Mouse (Mus musculus) 3134 (cell line): Measurements from ENCODE around the gene Slc10a7.
"Not testable (repeated sequence)": the region's sequence is repeated elsewhere in the genome, so short reads cannot be mapped to it uniquely, and the experiment has no call there.

Experiments used
- DNase-seq: peaks from one replicate; pipeline ENCODE4 v3.0.0-alpha.2; 2011; ENCODE audit warnings: low spot score; ENCODE audit not compliant: insufficient read length; ENCODE audit errors: extremely low read depth

The Slc10a7 gene

DNA sequence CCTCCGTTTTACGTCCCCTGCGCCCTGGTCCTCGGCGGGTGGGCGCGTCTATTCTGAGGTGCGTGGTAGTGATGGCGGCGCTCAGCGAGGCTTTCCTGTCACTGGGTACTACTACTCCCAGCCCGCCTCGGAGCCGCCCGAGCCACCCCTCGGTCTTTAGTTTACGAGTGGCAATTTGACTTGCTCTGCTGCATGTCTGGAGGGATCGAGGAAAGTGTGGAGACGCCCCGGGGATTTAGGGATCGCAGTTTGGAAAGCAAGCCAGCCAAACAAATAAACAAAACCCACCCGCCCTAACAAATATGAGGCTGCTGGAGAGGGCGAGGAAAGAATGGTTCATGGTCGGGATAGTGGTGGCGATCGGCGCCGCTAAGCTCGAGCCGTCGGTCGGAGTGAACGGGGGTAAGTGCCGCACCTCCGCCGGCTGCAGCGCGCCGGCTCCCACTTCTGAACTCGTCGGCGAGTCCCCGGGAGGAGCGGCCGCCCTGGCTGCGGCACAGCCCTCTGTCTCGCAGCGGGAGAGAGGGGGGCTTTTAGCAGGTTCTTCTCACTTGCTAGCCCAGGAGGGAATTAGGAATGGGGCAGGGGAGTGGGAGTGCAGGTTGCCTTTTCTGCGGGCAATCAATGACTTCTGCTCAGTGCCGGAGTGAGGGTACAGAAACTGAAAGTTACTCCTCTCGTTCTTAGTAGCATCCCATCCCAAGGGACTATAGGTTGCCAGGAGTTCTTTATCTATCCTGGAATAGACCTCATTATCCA is at the start of gene Slc10a7:
TSS of gene Slc10a7 (plus strand) at position 74 of the 759 bp plus-strand sequence.
- peak; percentile 85 for DNase-seq

DNA sequence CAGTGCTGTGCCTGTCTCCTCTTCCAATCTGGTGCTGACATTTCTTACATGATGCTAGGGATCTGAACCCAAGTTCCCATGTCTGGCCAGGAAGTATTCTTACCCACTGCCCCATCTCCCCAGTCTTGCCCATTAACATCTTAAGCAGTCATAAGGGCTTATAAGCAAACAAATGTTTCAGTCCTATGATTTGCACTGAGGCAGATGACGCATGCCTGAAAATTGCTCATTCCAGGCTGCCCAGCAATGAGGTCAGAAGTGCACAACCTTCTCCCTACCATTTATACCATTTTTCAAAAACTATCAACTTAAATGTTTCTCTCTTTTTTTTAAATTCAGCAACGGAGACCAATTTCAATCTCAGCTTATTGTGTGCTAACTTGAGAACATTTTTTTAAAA is 45.2 kb upstream of the Slc10a7 start:
- DNase-seq = peak; percentile 39

DNA sequence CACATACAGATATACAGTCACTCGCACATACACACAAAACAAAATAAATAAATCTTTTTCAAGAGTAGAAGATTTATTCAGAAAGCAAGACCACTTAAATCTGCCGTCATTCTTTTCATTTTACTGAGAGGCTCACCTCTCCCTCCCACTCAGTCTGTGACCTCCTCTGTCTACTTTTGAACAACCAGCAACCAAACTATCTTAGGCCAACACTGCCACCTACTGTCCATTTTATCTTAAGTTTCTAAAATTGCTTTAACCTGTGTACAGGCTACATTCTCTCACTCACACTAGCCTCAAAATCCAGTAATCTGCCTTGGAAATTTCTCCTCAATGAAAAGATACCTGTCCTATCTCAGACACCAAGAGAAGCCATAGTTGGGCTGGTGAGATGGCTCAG is 41.3 kb upstream of the Slc10a7 start:
- DNase-seq = no peak

DNA sequence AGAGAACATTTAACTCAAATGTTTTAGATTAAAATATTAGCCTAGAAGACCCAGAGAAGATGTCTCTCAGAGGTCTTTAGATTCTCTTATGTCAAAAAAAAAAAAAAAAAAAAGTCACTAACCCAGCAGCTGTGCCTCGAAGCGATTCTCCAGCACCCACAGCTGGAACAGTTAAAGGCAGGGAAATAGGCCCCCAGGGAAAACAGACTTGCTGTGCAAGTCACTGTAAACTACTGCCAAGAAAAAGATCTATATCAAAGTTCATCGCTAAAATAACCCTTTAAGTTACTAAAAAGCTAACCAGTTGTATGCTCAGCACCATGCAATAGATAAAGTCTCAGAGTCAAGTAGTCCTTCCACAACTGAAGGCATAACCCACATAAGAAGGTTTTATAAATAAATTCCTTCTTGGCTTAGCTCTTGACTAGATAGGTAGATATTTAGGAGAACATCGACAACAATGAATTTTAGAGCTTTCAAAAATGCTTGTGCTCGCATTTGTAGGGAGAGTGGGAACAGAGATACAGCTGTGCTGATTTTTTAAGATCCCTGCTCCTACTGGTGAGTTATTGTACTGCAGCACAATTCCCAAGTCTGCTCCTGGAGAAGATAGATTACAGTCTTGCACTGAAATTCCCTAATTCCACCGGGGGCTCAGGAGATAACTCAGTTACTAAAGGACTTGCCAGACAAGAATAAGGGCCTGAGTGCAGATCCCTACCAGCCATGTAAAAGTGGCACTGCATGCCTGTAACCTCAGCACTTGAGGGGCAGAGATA is 31.9 kb upstream of the Slc10a7 start:
- DNase-seq = no peak

DNA sequence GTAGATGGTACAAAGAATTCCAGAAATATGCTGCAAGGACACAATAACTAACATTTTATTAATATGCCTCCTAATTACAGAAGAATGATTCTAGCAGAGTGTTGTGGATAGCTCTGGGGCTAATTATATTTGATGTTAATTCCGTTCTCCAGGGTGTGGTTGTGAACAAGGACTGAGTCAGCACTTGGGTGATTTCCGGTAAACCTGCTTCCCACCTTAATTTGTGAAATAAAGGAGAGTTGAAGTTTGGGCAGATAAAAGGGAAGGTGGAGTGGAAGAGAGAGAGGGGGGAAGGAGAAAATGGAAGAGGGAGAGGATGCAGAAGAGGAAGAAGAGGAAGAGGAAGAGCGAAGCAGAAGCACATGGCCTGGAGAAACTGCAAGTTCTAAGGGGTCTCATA is 19.4 kb upstream of the Slc10a7 start:
- no peak for DNase-seq

DNA sequence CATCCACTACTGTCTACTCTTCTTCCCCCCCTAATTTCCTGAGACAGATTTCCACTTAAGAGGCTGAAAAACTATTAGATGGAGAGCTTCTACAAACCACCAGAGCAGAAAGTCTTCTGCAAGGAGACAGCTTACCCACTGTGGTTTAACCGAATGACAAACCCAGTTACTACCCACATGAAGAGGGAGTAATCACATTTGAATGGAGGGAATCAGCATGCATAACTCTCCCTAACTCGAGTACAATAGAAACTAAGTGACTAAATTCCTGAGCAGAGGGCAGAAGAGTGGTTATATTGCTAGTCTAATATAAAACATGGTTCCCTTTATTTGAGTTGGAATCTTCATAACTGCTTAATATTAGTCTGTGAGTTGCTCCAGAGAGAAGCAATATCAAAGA is 16.1 kb upstream of the Slc10a7 start:
- DNase-seq = no peak

DNA sequence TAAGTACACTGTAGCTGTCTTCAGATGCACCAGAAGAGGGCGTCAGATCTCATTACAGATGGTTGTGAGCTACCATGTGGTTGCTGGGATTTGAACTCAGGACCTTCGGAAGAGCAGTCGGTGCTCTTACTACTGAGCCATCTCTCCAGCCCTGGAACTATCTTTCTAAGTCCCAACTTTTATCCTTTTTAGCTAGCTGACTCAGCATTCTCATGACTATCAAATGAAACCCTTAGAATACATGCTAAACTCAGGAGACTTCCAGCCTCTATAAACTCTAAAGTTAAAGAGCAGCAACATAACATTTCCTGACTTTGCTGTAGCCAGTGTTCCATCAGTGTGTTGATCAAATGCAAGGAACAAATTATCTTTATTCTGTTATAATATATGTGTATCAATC is 12.9 kb upstream of the Slc10a7 start:
- not testable (repeated sequence) for DNase-seq

DNA sequence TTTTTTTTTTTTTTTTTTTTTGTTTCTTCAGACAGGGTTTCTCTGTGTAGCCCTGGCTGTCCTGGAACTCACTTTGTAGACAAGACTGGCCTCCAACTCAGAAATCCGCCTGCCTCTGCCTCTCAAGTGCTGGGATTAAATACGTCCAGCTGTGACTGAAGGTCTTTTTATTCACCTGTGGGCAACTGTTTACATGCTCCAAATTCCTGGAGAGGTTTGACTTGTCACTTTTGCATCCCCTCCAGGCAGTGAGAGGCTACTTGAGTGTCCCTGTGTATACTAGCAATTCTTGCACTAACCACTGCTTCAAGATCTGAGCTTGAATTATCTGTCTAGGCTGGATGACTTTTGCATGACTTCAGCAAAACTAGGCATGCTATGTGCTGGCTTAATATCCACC is 6.4 kb upstream of the Slc10a7 start:
- no peak for DNase-seq

DNA sequence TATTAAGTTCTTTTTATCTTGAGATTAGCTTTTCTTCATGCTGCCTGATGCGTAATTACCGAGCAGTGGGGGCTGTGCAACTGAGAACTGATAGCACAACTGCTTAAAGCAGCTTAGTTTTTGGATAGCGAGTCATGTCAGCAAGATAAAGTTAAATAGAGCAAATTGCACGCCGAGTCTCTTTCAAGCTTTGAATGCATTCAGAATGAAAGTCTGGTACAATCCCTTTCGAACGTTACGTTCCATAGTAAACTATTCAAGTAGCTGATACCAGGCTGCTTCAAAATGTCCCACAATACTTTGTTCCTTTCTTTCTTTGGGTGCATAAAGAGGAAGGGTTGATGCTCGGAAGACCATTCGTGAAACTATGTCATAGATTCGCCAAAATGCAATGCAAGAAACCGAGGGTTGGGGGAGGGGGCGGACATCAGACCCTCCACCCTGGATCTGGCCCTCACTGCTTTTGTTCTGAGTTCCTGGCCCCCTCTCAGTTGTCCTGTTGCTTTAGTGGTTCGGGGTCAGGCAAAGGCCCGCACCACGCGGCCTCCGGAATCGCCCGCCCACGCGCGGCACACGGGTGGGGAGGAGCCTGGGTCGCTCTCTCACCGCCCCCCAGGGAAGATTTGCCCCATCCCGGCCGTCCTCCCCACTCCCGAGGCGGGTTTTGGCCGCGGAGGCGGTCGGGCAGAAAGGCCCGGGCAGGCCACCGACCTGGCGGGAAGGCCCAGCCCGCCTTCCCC is 997 bp upstream of the Slc10a7 start:
- DNase-seq = peak; percentile 80

DNA sequence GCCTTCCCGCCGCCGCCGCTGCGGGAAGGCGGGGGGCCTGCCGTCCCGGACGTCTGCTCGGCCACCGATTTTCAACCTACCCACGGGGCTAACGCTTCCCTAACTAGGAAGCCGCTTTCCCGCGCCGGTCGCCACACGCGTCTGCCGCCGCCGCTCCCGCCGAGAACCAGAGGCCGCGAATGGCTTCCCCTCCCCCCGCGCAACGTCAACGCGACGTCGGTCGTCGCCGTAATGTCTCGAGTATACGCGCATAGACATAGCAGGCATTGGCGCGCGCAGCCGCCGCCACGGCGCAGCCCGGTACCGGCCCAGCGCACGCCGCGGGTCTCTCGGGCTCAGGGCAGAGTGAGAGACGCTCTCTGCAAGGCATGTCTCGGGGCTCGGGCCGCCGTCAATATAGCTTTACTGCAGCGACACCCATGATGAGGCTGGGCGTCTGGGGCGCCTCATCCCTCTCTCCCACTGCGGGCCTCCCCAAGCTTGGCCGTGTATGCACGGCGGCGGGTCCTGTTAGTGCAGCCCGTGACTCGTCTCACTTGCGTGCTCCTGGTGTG is 350 bp upstream of the Slc10a7 start, which contains the start of gene Rbmxl1:
TSS of gene Rbmxl1 (minus strand) at position 180 of the 554 bp plus-strand sequence.
- DNase-seq = peak; percentile 83

DNA sequence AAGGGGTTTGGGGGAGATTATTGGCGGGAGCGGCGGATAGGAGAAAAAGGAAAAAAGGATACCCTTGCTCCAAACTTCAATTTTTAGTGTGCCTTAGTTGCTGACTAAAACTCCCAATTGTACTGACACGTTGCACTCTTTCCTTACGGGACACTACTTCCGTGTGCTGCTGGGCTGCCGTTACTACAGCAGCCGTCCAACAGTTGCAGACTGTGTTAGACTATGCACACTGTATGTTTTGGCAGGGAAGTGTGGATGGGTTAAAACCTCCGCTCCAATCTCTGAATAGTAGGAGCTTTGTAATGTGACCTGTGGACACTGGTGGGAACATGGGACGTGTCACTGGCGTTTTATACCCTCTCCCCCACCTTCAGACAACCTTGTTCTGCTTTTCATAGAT is 948 bp downstream of the Slc10a7 start:
- DNase-seq = peak; percentile 38

DNA sequence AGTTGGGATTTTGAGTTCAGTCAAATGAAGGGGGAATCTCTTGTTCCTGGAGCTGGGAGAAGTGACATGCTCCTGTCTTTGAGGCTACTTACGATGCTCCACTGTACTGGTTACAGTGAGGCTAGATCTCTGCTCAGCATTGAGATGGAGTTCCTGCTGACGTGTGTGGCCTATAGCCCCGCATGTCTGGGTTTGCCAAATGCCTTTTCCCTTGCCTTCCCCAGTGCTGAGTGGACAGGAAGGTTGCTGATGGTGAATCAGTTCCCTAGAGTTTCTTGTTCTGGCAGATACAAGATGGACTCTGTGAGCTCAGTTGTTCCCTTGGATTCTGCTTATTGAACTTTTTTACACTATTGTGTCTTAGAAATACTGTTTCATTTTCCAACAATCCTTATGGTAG is 1.8 kb downstream of the Slc10a7 start:
- DNase-seq = peak; percentile 39

DNA sequence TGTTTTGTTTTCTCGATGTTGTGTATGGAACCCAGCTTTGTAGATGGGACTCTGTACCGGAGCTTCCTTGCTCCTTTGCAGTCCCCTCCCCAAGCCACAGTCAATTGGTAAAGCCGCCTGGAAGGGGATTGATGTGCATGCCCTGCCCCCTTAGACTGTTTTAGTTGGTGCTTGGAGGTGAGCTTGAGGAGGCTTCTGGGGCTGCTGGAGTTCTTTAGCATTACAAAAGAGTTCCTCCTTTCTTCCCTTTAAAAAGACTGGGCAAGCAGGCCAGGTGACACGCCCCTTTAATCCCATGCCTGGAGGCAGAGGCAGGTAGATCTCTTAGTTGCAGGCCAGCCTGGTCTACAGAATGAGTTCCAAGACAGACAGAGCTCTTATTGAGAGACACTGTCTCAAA is 4.0 kb downstream of the Slc10a7 start:
- DNase-seq = no peak

DNA sequence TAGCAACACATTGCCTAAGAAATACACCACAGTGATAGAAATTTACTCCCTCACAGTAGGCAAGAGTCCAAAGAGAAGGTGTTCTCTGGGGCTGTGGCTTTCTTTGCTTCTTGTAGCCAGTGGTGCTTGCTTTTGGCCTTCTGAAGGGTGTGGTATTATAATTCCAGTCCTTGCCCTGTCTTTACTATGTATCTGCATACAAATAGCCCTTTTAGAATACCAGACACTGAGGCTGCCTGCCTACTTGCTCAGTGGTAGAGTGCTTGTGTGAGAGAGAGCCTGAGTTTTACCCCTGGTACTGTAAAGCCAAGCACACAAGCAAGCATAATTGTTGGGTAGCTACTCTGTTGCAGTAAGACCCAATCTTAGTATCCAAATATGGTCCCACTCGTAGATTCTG is 5.6 kb downstream of the Slc10a7 start:
- no peak for DNase-seq

DNA sequence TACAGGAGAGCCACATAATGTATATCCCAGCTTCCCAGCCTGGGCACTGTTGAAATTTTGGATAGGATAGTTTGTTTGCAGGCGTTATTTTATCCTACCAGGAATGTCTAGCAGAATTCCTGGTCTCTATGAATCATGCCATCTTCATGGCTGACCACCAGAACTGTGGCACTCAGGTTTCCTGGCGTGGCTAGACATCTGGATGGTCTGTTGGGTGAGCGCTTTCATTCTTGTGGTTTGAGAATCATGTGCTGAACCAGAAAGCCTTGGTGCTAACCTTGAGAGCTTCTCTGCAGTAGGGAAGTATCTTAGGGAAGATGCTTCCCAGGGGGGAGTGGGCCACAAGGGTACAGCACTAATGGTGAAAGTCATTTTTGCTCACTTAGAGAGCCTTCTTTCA is 6.0 kb downstream of the Slc10a7 start:
- peak; percentile 21 for DNase-seq

DNA sequence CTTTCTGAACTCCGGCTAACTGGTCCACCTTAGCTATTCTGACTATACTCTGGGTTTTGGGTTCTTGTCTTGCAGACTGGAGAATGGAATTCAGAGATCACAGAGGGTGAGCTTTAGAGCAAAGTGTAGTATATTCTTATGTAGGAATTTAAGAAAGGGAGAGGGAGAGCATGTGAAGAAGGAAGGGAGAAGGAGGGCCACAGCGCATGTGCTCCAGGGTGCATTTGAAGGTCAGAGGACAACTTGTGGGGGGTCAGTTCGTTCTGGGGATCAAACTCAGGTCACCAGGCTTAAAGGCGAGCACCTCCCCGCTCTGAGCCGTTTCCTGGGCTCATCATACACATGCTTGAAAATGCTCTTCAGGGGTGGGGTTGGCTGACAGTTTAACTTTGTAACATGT is 24.8 kb downstream of the Slc10a7 start:
- DNase-seq = no peak

DNA sequence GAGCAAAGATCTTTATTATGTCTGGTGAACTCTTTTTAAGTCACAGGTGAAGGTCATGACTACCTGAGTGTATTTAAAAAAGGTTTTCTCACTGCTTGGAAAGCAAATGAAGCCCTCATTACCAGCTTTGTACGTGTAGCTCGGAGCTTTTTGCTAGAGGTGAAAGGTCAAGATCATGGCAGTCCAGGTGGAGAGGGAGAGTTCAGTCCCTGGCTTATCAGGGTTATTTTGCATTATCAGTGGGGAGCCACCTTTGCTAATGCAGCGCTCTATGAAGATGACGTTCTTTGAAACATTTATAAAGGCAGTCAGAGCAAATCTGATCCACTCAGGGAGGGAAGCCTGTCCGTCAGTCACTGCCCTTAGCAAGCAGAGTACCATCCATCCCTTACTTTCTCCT is 27.6 kb downstream of the Slc10a7 start:
- DNase-seq = no peak

DNA sequence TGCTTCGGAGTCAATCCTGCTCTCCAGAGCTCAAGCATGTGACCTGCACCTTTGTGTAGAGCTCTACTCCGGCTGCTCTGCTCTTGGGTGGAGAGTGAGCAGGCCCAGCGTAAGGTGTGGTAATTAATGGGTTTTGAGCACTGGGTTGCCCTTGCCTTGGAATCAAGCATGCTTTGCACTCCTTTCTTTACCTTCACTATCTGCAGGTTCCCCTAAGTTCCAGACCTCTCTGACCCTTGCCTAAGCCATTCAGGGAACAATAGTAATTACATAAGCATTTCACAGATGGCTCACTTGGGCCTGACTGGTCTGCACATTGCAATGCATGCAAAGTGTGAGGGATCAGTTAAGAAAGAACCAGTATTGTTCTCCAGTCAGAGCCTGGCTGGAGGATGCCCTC is 28.6 kb downstream of the Slc10a7 start:
- no peak for DNase-seq

DNA sequence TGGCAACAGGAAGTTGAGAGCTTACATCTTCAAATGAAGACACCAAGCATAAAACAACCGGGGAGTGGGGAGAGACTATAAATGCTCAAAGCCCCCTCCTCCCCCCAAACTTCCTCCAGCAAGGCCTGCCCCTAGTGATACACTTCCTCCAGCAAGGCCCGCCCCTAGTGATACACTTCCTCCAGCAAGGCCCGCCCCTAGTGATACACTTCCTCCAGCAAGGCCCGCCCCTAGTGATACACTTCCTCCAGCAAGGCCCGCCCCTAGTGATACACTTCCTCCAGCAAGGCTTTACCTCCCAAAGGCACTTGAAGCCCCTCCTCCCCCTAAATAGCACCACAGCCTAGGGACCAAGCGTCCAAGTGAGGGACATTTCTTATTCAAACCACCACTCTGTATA is 33.5 kb downstream of the Slc10a7 start:
- not testable (repeated sequence) for DNase-seq

DNA sequence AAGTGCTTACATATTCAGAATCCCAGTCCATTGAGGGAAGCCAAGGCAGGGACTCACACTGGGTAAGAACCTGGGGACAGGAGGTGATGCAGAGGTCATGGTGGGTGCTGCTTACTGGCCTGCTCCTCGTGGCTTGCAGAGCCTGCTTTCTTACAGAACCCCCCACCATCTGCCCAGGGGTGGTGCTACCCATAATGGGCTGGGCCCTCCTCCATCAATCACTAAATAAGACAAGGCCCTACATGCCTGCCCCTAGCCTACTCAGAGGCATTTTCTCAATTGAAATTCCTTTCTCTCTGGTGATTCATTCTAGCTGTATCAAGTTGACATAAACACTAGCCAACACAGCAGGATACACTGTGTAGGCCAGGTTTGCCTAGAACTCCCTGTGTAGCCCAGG is 34.5 kb downstream of the Slc10a7 start:
- no peak for DNase-seq

DNA sequence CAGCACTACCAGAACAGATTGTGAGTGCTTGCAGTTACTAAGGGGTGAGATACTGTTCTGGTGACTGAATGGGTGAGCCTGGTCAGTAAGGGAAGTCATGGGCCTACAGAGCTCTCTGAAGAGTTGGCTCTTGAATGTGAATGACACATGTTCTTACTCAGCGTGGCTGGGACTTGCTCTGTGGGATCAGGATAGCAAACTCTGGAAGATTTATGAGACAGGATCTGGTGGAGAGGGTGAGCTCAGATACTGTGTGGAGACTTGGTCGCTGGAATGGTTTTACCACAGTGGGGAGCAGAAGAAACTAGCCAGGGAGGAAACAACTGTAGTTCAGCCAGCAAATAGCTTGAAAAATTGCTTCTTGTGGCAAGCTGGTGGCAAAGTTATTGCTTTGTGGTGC is 35.4 kb downstream of the Slc10a7 start:
- DNase-seq = no peak
